Mouse (Mus musculus): ENCODE data around the gene Fbxw11. TPM values are rescaled to one million over a fixed set of nuclear protein-coding genes. Genes with fewer than 3 reads are reported as not detected.
"Not testable (repeated sequence)": the region's sequence is repeated elsewhere in the genome, so short reads cannot be mapped to it uniquely, and the experiment has no call there.

Gene Fbxw11
- polyA plus RNA-seq, 1 experiment from 2014 or later = 119 TPM

- H3K36me3 ChIP-seq (ENCODE audit: control insufficient read depth, insufficient read depth, low read length) = no peaks in the 10 kb centered on the region
- H3K9me3 ChIP-seq (replicated peaks; ENCODE audit: control insufficient read depth, low read length, poor library complexity, severe bottlenecking) = no peaks in the 10 kb centered on the region
- WGBS = 57% methylated on average over 7 of the region's 7 CpGs
- H3K27me3 ChIP-seq (ENCODE audit: control insufficient read depth, insufficient read depth, low read depth, low read length) = no peaks in the 10 kb centered on the region
- H3K27ac ChIP-seq (ENCODE audit: low read length) = no peak overlapping the region
- peak; percentile 50; the same call in 1 of the 2 replicates for ATAC-seq
- H3K4me2 ChIP-seq (ENCODE audit: low read length) = no peak overlapping the region
- no peaks in the 10 kb centered on the region; the same call in none of the 2 replicates for H3K4me1 ChIP-seq (ENCODE audit: control insufficient read depth, insufficient read depth, low read length)
- no peak overlapping the region for H3K9ac ChIP-seq (ENCODE audit: low read depth, low read length)
- no peak overlapping the region for H3K4me3 ChIP-seq (ENCODE audit: low read depth, low read length)
Observed at GRCm38 (mm10) chr11:32693431-32694141, 51.1 kb downstream of the Fbxw11 start.

GRCm38 (mm10) chr11:32694322-32695003, 51.9 kb downstream of the Fbxw11 start:
- 63% methylated on average over 9 of the region's 9 CpGs for WGBS
- H3K4me2 ChIP-seq (ENCODE audit: low read length); H3K9me3 ChIP-seq (replicated peaks; ENCODE audit: control insufficient read depth, low read length, poor library complexity, severe bottlenecking); H3K27me3 ChIP-seq (ENCODE audit: control insufficient read depth, insufficient read depth, low read depth, low read length); H3K4me3 ChIP-seq (ENCODE audit: low read depth, low read length); H3K9ac ChIP-seq (ENCODE audit: low read depth, low read length); H3K4me1 ChIP-seq (ENCODE audit: control insufficient read depth, insufficient read depth, low read length); ATAC-seq; H3K27ac ChIP-seq (ENCODE audit: low read length); H3K36me3 ChIP-seq (ENCODE audit: control insufficient read depth, insufficient read depth, low read length): not testable (repeated sequence)

- Histone ChIP-seq H3K9ac (ENCODE audit: low read depth, low read length) (no peak overlapping the region), H3K4me3 (ENCODE audit: low read depth, low read length) (no peak overlapping the region), H3K9me3 (replicated peaks; ENCODE audit: control insufficient read depth, low read length, poor library complexity, severe bottlenecking) (no peaks in the 10 kb centered on the region), H3K27me3 (ENCODE audit: control insufficient read depth, insufficient read depth, low read depth, low read length) (no peaks in the 10 kb centered on the region), H3K27ac (ENCODE audit: low read length) (no peak overlapping the region), H3K36me3 (ENCODE audit: control insufficient read depth, insufficient read depth, low read length) (no peaks in the 10 kb centered on the region), H3K4me2 (ENCODE audit: low read length) (no peak overlapping the region), H3K4me1 (ENCODE audit: control insufficient read depth, insufficient read depth, low read length) (peaks cover 2% of the 10 kb centered on the region)
- ATAC-seq = no peak
- WGBS = 43% methylated on average over 2 of the region's 2 CpGs
Observed at GRCm38 (mm10) chr11:32696446-32697090, 54.0 kb downstream of the Fbxw11 start.

- H3K36me3 ChIP-seq (ENCODE audit: control insufficient read depth, insufficient read depth, low read length) = no peaks in the 10 kb centered on the region
- H3K4me2 ChIP-seq (ENCODE audit: low read length) = no peak overlapping the region
- H3K9me3 ChIP-seq (replicated peaks; ENCODE audit: control insufficient read depth, low read length, poor library complexity, severe bottlenecking) = no peaks in the 10 kb centered on the region
- ATAC-seq = no peak
- H3K27me3 ChIP-seq (ENCODE audit: control insufficient read depth, insufficient read depth, low read depth, low read length) = no peaks in the 10 kb centered on the region
- H3K4me3 ChIP-seq (ENCODE audit: low read depth, low read length) = no peak overlapping the region
- no peak overlapping the region for H3K9ac ChIP-seq (ENCODE audit: low read depth, low read length)
- WGBS = 88% methylated on average over 3 of the region's 3 CpGs
- peaks cover 2% of the 10 kb centered on the region for H3K4me1 ChIP-seq (ENCODE audit: control insufficient read depth, insufficient read depth, low read length)
- no peak overlapping the region for H3K27ac ChIP-seq (ENCODE audit: low read length)
Observed at GRCm38 (mm10) chr11:32697695-32698094, 55.2 kb downstream of the Fbxw11 start.

- Histone ChIP-seq H3K9me3 (replicated peaks; ENCODE audit: control insufficient read depth, low read length, poor library complexity, severe bottlenecking) (no peaks in the 10 kb centered on the region), H3K4me1 (ENCODE audit: control insufficient read depth, insufficient read depth, low read length) (peaks cover 2% of the 10 kb centered on the region; the same call in 1 of the 2 replicates), H3K4me2 (ENCODE audit: low read length) (no peak overlapping the region), H3K27me3 (ENCODE audit: control insufficient read depth, insufficient read depth, low read depth, low read length) (no peaks in the 10 kb centered on the region), H3K36me3 (ENCODE audit: control insufficient read depth, insufficient read depth, low read length) (no peaks in the 10 kb centered on the region), H3K4me3 (ENCODE audit: low read depth, low read length) (no peak overlapping the region), H3K27ac (ENCODE audit: low read length) (no peak overlapping the region), H3K9ac (ENCODE audit: low read depth, low read length) (no peak overlapping the region)
- ATAC-seq = no peak
- 88% methylated on average over 3 of the region's 3 CpGs for WGBS
Observed at GRCm38 (mm10) chr11:32699913-32700493, 57.5 kb downstream of the Fbxw11 start.

- WGBS = 81% methylated on average over 3 of the region's 3 CpGs
- no peaks in the 10 kb centered on the region for H3K36me3 ChIP-seq (ENCODE audit: control insufficient read depth, insufficient read depth, low read length)
- H3K4me2 ChIP-seq (ENCODE audit: low read length) = no peak overlapping the region
- no peak overlapping the region for H3K27ac ChIP-seq (ENCODE audit: low read length)
- no peaks in the 10 kb centered on the region for H3K27me3 ChIP-seq (ENCODE audit: control insufficient read depth, insufficient read depth, low read depth, low read length)
- no peak overlapping the region for H3K9ac ChIP-seq (ENCODE audit: low read depth, low read length)
- H3K9me3 ChIP-seq (replicated peaks; ENCODE audit: control insufficient read depth, low read length, poor library complexity, severe bottlenecking) = no peaks in the 10 kb centered on the region
- no peak for ATAC-seq
- H3K4me1 ChIP-seq (ENCODE audit: control insufficient read depth, insufficient read depth, low read length) = peaks cover 2% of the 10 kb centered on the region; the same call in 1 of the 2 replicates
- no peak overlapping the region for H3K4me3 ChIP-seq (ENCODE audit: low read depth, low read length)
Observed at GRCm38 (mm10) chr11:32701566-32701965, 59.0 kb downstream of the Fbxw11 start.

- no peak overlapping the region for H3K4me2 ChIP-seq (ENCODE audit: low read length)
- WGBS = 78% methylated on average over 6 of the region's 6 CpGs
- no peak overlapping the region for H3K4me3 ChIP-seq (ENCODE audit: low read depth, low read length)
- H3K36me3 ChIP-seq (ENCODE audit: control insufficient read depth, insufficient read depth, low read length) = no peaks in the 10 kb centered on the region
- no peak overlapping the region for H3K27ac ChIP-seq (ENCODE audit: low read length)
- no peaks in the 10 kb centered on the region for H3K27me3 ChIP-seq (ENCODE audit: control insufficient read depth, insufficient read depth, low read depth, low read length)
- no peak overlapping the region for H3K9ac ChIP-seq (ENCODE audit: low read depth, low read length)
- H3K9me3 ChIP-seq (replicated peaks; ENCODE audit: control insufficient read depth, low read length, poor library complexity, severe bottlenecking) = no peaks in the 10 kb centered on the region
- 0 out of 2 replicates have a peak, but pooled peaks have one; percentile 32 for ATAC-seq
- H3K4me1 ChIP-seq (ENCODE audit: control insufficient read depth, insufficient read depth, low read length) = peaks cover 2% of the 10 kb centered on the region; the same call in 1 of the 2 replicates
Observed at GRCm38 (mm10) chr11:32704241-32704890, 61.8 kb downstream of the Fbxw11 start.

- Histone ChIP-seq H3K4me3 (ENCODE audit: low read depth, low read length) (no peak overlapping the region), H3K36me3 (ENCODE audit: control insufficient read depth, insufficient read depth, low read length) (no peaks in the 10 kb centered on the region), H3K4me2 (ENCODE audit: low read length) (no peak overlapping the region), H3K27me3 (ENCODE audit: control insufficient read depth, insufficient read depth, low read depth, low read length) (no peaks in the 10 kb centered on the region), H3K27ac (ENCODE audit: low read length) (no peak overlapping the region), H3K9me3 (replicated peaks; ENCODE audit: control insufficient read depth, low read length, poor library complexity, severe bottlenecking) (no peaks in the 10 kb centered on the region), H3K4me1 (ENCODE audit: control insufficient read depth, insufficient read depth, low read length) (no peaks in the 10 kb centered on the region; the same call in 1 of the 2 replicates), H3K9ac (ENCODE audit: low read depth, low read length) (no peak overlapping the region)
- no peak for ATAC-seq
- 93% methylated on average over 4 of the region's 4 CpGs for WGBS
Observed at GRCm38 (mm10) chr11:32706406-32706993, 64.0 kb downstream of the Fbxw11 start.
